Mouse (Mus musculus) heart, embryonic 11.5 days (tissue): ENCODE data around the gene Spaca4. TPM values are rescaled to one million over a fixed set of nuclear protein-coding genes. Genes with fewer than 3 reads are reported as not detected.

Experiments used
- ATAC-seq: fragments of 200-750 bp; cut with Nextera tagmentation; replicated peaks from 2 replicates; pipeline ENCODE4 v1.8.0; 2017; ENCODE audit warnings: moderate library complexity; ENCODE audit not compliant: insufficient number of reproducible peaks, low FRiP score, low TSS enrichment
- H3K27ac ChIP-seq: fragments of 300-500 bp; sonication (generic); 2 replicates; pipeline ENCODE4 v1.5.1; 2014; ENCODE audit warnings: mild to moderate bottlenecking, low read depth, low read length
- H3K27me3 ChIP-seq: fragments of 300-500 bp; sonication (generic); 2 replicates; pipeline ENCODE4 v1.6.1; 2014; ENCODE audit warnings: mild to moderate bottlenecking, low read length, mixed read lengths; ENCODE audit not compliant: control insufficient read depth, insufficient read depth
- H3K36me3 ChIP-seq: fragments of 300-500 bp; sonication (generic); 2 replicates; pipeline ENCODE4 v1.6.1; 2014; ENCODE audit warnings: mild to moderate bottlenecking, low read length, moderate library complexity, mixed read lengths; ENCODE audit not compliant: control insufficient read depth, insufficient read depth
- H3K4me1 ChIP-seq: fragments of 300-500 bp; sonication (generic); 2 replicates; pipeline ENCODE4 v1.6.1; 2014; ENCODE audit warnings: low read length; ENCODE audit not compliant: control insufficient read depth, insufficient read depth
- H3K4me2 ChIP-seq: fragments of 300-500 bp; sonication (generic); 2 replicates; pipeline ENCODE4 v1.6.1; 2014; ENCODE audit warnings: mild to moderate bottlenecking, moderate library complexity
- H3K4me3 ChIP-seq: fragments of 300-500 bp; sonication (generic); 2 replicates; pipeline ENCODE4 v1.5.1; 2014; ENCODE audit warnings: low read depth, low read length
- H3K9ac ChIP-seq: fragments of 300-500 bp; sonication (generic); 2 replicates; pipeline ENCODE4 v1.6.1; 2014; ENCODE audit warnings: mild to moderate bottlenecking, low read depth, low read length, moderate library complexity
- H3K9me3 ChIP-seq: fragments of 300-500 bp; sonication (generic); replicated peaks from 2 replicates; pipeline ENCODE4 v1.6.1; 2016; ENCODE audit warnings: low read length; ENCODE audit not compliant: control insufficient read depth
- WGBS: fragments of 180-500 bp; shearing (Covaris S2); extraction: QIAGEN DNeasy Blood & Tissue Kit; methylation state at CpG from one replicate; pipeline ENCODE4 v1.1.7; 2014; ENCODE audit not compliant: insufficient replicate concordance; 5-methylcytosine and 5-hydroxymethylcytosine counted together
- polyA plus RNA-seq: library from polyadenylated mRNA; unstranded; fragments of >200 nt; fragmentation: Nextera tagmentation; extraction: Ambion mirVana; gene quantifications from 2 replicates; pipeline ENCODE4 v1.2.1, GENCODE M21; 2014

The Spaca4 gene
- polyA plus RNA-seq, 1 experiment from 2014 or later: not detected

DNA sequence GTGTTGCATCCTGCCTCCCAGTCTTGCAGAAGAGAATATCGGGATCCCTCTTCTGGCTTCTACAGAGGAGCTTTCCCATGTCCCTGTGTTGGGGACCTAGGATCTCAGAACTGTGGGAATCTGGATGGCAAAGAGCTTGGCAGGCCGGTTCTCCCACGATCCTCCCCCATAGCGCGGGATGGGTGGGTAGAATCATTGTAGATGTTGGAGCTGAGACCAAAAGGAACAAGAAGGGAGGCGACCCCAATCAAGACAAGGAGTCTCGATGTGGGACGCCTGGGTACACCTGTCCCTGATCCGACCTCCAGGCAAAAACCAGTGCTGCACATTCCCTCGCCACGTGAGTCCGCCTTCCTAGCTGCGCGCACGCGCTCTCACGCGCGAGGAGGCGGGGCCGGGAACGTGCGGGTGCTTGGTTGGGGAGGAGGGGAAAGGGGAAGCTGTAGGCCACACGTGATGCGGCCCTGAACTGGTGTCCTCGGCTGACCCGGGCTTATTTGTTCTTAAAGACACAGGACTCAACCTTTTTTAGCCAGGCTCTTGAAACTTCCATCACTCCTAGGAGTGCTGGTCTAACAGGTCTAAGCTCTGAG lies 18.1 kb downstream of the Spaca4 start:
- no peak for ATAC-seq
- H3K9me3 ChIP-seq: no peaks in the 10 kb centered on the region
- 0% methylated on average over 27 of the region's 27 CpGs for WGBS
- peak overlapping the region; percentile 47; the same call in 1 of the 2 replicates for H3K9ac ChIP-seq
- no peaks in the 10 kb centered on the region for H3K27me3 ChIP-seq
- H3K27ac ChIP-seq: peak overlapping the region; percentile 77
- H3K4me1 ChIP-seq: peaks cover 33% of the 10 kb centered on the region
- peaks cover 13% of the 10 kb centered on the region for H3K36me3 ChIP-seq
- H3K4me3 ChIP-seq: peak overlapping the region; percentile 71
- peak overlapping the region; percentile 97 for H3K4me2 ChIP-seq

DNA sequence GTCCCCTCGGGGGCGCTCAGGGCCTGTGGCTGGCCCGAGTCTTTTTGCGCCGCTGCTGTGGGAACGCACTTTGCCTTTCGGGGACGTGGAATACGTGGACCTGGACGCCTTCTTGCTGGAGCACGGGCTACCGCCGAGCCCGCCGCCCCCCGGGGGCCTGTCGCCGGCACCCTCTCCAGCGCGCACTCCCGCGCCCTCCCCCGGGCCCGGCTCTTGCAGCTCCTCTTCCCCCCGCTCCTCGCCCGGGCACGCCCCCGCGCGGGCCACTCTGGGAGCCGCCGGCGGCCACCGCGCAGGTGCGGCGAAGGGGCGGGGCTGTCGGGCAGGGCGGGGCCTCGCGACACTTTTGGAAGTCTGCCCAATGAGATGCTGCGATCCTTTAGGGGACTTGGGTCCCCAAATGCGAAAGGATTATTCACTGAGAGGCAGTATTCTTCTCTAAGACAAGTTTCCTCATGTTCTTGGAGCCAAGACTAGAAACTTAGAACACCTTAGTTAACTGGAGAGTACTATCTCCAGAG lies 18.8 kb downstream of the Spaca4 start:
- Histone ChIP-seq H3K4me3 (peak overlapping the region; percentile 71), H3K36me3 (peaks cover 6% of the 10 kb centered on the region), H3K4me2 (peak overlapping the region; percentile 97), H3K9ac (peak overlapping the region; percentile 86), H3K27ac (peak overlapping the region; percentile 77), H3K27me3 (no peaks in the 10 kb centered on the region), H3K4me1 (peaks cover 33% of the 10 kb centered on the region), H3K9me3 (no peaks in the 10 kb centered on the region)
- ATAC-seq: peak; percentile 29; the same call in 1 of the 2 replicates
- 3% methylated on average over 45 of the region's 45 CpGs for WGBS

DNA sequence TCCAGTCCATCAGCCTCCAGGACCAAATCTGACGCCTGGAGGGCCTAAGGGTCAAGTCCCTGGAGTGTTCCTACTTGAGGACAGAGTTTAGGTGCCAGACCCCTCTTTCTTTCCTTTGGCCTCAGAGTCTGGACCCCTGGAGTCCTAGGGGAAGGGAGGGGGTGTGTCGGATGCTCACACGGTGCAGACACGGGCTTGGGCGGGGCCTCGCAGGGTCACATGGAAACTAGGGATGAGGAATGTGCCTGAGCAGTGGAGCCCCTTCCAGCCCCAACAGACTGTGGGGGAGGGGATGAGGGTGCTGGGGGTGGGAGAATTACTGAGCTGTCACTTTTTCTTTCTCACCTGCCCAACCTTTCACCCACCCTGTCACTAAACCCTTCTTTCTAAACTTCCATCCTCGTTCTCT lies 19.7 kb downstream of the Spaca4 start:
- 0 out of 2 replicates have a peak, but pooled peaks have one; percentile 20 for ATAC-seq

DNA sequence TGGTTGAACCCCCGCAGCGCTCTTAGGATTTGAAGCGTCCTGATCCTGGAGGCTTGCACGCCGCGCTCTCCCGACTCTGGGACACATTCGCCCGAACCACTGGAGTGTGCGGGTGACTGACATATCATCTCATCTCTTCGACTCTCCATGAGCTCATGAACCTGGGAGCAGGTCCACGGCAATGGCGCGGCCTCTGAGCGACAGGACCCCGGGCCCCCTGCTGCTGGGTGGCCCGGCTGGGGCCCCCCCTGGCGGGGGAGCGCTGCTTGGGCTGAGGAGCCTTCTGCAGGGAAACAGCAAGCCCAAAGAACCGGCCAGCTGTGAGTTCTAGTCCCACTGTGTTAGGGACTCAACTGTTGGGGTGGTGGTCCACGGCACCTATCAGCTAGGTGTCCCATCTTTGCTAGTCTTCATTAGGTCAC lies 20.2 kb downstream of the Spaca4 start:
- under 1% methylated on average over 21 of the region's 21 CpGs for WGBS
- Histone ChIP-seq H3K9ac (peak overlapping the region; percentile 62), H3K4me3 (peak overlapping the region; percentile 71), H3K4me1 (peaks cover 35% of the 10 kb centered on the region), H3K9me3 (no peaks in the 10 kb centered on the region), H3K27me3 (peaks cover 3% of the 10 kb centered on the region), H3K27ac (peak overlapping the region; percentile 79), H3K36me3 (peaks cover under 1% of the 10 kb centered on the region; the same call in 1 of the 2 replicates), H3K4me2 (peak overlapping the region; percentile 97)
- no peak for ATAC-seq

More for the DNA sequence above, 19.7 kb downstream of the Spaca4 start:
- no peaks in the 10 kb centered on the region for H3K9me3 ChIP-seq
- peak overlapping the region; percentile 71 for H3K4me3 ChIP-seq
- H3K36me3 ChIP-seq: peaks cover 3% of the 10 kb centered on the region; the same call in 1 of the 2 replicates
- WGBS: under 1% methylated on average over 7 of the region's 7 CpGs
- H3K9ac ChIP-seq: peak overlapping the region; percentile 86
- H3K4me1 ChIP-seq: peaks cover 33% of the 10 kb centered on the region
- H3K27me3 ChIP-seq: no peaks in the 10 kb centered on the region
- peak overlapping the region; percentile 79 for H3K27ac ChIP-seq
- H3K4me2 ChIP-seq: peak overlapping the region; percentile 97

DNA sequence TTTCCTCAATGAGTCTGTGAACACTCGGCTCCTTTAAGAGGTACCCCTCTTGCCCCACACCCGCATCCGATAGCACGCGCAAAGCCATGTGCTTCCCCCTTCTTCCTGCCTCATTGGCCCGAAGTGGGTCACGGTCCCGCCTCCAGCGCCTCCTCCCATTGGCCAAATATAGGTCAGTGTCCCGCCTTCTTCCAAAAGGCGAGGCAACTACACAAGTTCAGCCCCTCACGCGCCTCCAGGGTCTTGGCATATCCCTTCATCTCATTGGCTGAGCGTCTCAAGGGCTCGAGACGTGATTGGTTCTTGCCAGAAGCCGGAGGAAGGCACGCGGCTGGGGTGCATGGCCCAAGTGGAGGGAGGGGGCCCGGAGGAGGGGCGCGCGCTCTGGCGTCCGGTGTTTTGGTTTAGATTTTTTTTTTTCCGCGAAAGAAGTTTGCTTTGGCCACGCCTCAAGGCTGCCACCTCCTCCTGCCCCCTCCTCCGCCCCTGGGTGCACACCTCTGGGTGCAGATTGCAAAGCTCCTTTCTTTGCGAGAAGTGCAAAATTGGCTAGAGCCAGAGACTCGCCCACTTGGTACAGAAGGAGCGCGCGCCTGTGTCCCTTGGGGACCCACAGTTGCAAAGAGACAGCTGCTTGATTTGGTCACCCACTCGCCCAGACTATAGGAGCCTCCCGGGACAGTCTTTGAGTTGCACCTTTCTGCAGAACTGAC lies 20.7 kb downstream of the Spaca4 start, which contains the start of gene Dbp:
TSS of gene Dbp (plus strand) at position 359 of the 713 bp plus-strand sequence.
- peaks cover 8% of the 10 kb centered on the region for H3K27me3 ChIP-seq
- peak within 1 kb of the TSS; percentile 86 for H3K9ac ChIP-seq
- WGBS: under 1% methylated on average over 35 of the region's 36 CpGs
- H3K4me2 ChIP-seq: peak within 1 kb of the TSS; percentile 97
- H3K9me3 ChIP-seq: no peaks in the 10 kb centered on the region
- peaks cover 41% of the 10 kb centered on the region for H3K4me1 ChIP-seq
- peak; percentile 85 for ATAC-seq
- no peaks in the 10 kb centered on the region for H3K36me3 ChIP-seq
- H3K4me3 ChIP-seq: peak within 1 kb of the TSS; percentile 71
- peak within 1 kb of the TSS; percentile 79 for H3K27ac ChIP-seq

GRCm38 (mm10) chr7:45704046-45704559 lies 21.5 kb downstream of the Spaca4 start:
- peak overlapping the region; percentile 70 for H3K27ac ChIP-seq
- peak overlapping the region; percentile 71 for H3K4me3 ChIP-seq
- WGBS: 1% methylated on average over 13 of the region's 13 CpGs
- H3K36me3 ChIP-seq: no peaks in the 10 kb centered on the region
- H3K4me1 ChIP-seq: peaks cover 42% of the 10 kb centered on the region
- ATAC-seq: 0 out of 2 replicates have a peak, but pooled peaks have one; percentile 16
- H3K27me3 ChIP-seq: peaks cover 16% of the 10 kb centered on the region
- no peaks in the 10 kb centered on the region for H3K9me3 ChIP-seq
- peak overlapping the region; percentile 97 for H3K4me2 ChIP-seq
- H3K9ac ChIP-seq: peak overlapping the region; percentile 54

DNA sequence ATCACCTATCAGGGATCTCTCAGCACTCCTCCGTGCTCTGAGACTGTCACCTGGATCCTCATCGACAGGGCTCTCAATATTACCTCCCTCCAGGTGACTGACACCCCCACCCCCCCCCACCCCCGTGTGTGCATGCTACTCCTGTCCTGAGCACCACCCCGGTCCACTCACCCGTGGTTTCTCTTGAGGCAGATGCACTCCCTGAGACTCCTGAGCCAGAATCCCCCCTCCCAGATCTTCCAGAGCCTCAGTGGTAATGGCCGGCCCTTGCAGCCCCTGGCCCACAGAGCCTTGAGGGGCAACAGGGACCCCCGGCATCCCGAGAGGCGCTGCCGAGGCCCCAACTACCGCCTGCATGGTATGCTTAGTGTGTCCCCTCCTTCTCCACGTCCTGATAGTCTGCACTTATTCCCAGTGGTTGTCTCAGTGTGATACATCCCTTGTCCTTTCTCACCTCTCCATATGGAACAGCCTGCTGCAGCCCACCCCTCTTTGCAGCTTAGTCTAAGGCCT lies 22.0 kb downstream of the Spaca4 start:
- Histone ChIP-seq H3K4me3 (peak overlapping the region; percentile 71), H3K4me2 (peak overlapping the region; percentile 97), H3K9ac (peak overlapping the region; percentile 54; the same call in 1 of the 2 replicates), H3K27ac (peak overlapping the region; percentile 70), H3K27me3 (peaks cover 21% of the 10 kb centered on the region), H3K36me3 (no peaks in the 10 kb centered on the region), H3K9me3 (no peaks in the 10 kb centered on the region), H3K4me1 (peaks cover 39% of the 10 kb centered on the region)
- no peak for ATAC-seq
- 47% methylated on average over 12 of the region's 12 CpGs for WGBS

DNA sequence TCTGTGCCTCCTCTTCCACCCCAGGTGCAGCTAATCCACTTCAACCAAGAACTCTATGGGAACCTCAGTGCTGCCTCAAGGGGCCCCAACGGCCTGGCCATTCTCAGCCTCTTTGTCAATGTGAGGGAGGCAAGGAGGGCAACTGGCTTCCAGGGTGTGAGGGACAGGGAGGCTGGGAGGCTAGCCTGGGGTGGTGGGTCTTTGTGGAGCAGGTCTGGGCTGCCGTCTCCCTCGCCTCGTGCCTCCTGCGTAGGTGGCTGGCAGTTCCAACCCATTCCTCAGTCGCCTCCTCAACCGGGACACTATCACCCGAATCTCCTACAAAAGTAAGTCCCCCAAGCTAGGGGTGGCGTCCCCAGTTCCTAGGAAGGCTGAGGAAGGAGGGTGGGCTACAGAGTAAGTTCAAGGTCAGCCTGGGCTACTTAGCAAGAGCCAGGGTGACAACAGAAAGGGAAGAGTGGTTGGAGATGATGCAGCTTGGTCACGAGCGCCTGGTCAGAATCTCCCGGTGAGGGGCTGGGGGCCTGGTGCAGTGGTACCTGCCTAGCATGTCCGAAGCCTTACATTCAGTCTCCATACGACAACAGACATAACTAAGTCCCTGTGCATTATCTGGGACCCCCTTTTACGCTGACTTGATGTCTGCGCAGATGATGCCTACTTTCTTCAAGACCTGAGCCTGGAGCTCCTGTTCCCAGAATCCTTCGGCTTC lies 22.6 kb downstream of the Spaca4 start:
- no peak for ATAC-seq
- WGBS: 83% methylated on average over 17 of the region's 17 CpGs
- Histone ChIP-seq H3K36me3 (no peaks in the 10 kb centered on the region), H3K27me3 (peaks cover 27% of the 10 kb centered on the region), H3K9me3 (no peaks in the 10 kb centered on the region), H3K9ac (no peak overlapping the region), H3K4me1 (peaks cover 33% of the 10 kb centered on the region), H3K4me3 (no peak overlapping the region), H3K27ac (no peak overlapping the region), H3K4me2 (no peak overlapping the region; the same call in 1 of the 2 replicates)
